Mouse (Mus musculus): ENCODE data around the gene Gm49721.
"Not testable (repeated sequence)": the region's sequence is repeated elsewhere in the genome, so short reads cannot be mapped to it uniquely, and the experiment has no call there.

GRCm38 (mm10) chr17:7079558-7079957 is 100.9 kb downstream of the Gm49721 start:
- TF ChIP-seq CTCF (IDR thresholded peaks at IDR 0.05; ENCODE audit: low read depth, low read length); POLR2A (IDR thresholded peaks at IDR 0.05; ENCODE audit: extremely low read depth, insufficient read depth, low read length): not testable (repeated sequence)

Data from liver, adult 2 months (tissue).